Mouse (Mus musculus): Measurements from ENCODE around the gene Slfn2. TPM values are rescaled to one million over a fixed set of nuclear protein-coding genes. Genes with fewer than 3 reads are reported as not detected.

The Slfn2 gene
- polyA plus RNA-seq, 1 experiment from 2014 or later: 5.4 TPM

DNA sequence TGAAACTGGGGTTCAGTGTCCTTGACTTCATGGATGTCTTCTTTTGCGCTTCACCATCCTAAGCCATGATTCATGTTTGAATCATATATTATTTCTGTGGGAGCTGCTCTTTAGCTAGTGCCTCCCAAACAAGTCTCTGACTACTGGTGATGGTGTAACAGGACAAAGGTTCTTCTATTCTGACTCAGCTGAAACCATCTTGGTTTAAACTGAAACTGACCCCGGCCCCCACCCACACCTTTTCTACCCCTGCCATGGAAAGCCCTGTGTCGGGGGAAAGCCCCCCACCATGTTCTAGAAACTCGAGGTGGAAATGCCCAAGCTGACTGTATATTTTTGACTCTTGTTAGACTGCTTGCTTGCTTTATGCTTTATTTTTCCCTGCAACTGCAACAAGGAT is 21.0 kb upstream of the Slfn2 start:
- H3K27me3 ChIP-seq (replicated peaks; ENCODE audit: control insufficient read depth, insufficient read depth, low read length): no peaks in the 10 kb centered on the region
- no peak overlapping the region for H3K4me2 ChIP-seq (ENCODE audit: low read length)
- DNase-seq (ENCODE audit: low spot score) (no peak), ATAC-seq (replicated peaks; ENCODE audit: low FRiP score, low TSS enrichment, low read depth) (no peak)
- H3K27ac ChIP-seq (ENCODE audit: low read depth): no peak overlapping the region
- no peaks in the 10 kb centered on the region for H3K36me3 ChIP-seq (ENCODE audit: control insufficient read depth, insufficient read depth, low read length)
- H3K9ac ChIP-seq (ENCODE audit: low read length): no peak overlapping the region
- no peaks in the 10 kb centered on the region for H3K4me1 ChIP-seq (replicated peaks; ENCODE audit: control insufficient read depth, insufficient read depth, low read length)
- WGBS: 79% methylated on average over 4 of the region's 4 CpGs
- no peaks in the 10 kb centered on the region for H3K9me3 ChIP-seq (ENCODE audit: control insufficient read depth, low read length)
- H3K4me3 ChIP-seq (ENCODE audit: low read depth, low read length): no peak overlapping the region

DNA sequence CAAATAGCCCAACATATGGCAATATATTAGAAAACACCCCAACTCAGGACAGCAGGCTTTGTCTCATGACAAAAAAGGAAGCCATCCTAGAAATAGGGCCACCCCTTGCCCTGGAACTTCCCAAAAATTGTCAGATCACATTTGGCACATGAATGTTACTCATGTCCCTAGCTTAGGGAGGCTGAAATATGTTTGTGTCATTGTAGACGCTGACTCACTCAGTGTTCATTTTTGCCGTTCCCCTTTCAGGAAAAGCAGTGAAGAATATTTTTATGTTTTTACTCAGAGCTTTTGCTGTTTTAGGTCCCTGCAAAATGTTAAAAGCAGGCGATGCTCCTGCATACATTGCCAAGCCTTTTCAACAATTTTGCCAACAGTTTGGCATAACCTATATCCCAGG is 19.3 kb upstream of the Slfn2 start:
- no peak overlapping the region for H3K27ac ChIP-seq (ENCODE audit: low read depth)
- no peaks in the 10 kb centered on the region for H3K27me3 ChIP-seq (replicated peaks; ENCODE audit: control insufficient read depth, insufficient read depth, low read length)
- H3K36me3 ChIP-seq (ENCODE audit: control insufficient read depth, insufficient read depth, low read length): no peaks in the 10 kb centered on the region
- H3K4me3 ChIP-seq (ENCODE audit: low read depth, low read length): no peak overlapping the region
- no peak for DNase-seq (ENCODE audit: low spot score)
- no peak for ATAC-seq (replicated peaks; ENCODE audit: low FRiP score, low TSS enrichment, low read depth)
- no peak overlapping the region for H3K9ac ChIP-seq (ENCODE audit: low read length)
- H3K9me3 ChIP-seq (ENCODE audit: control insufficient read depth, low read length): no peaks in the 10 kb centered on the region
- no peak overlapping the region for H3K4me2 ChIP-seq (ENCODE audit: low read length)
- WGBS: 75% methylated on average over 3 of the region's 3 CpGs
- no peaks in the 10 kb centered on the region for H3K4me1 ChIP-seq (replicated peaks; ENCODE audit: control insufficient read depth, insufficient read depth, low read length)

DNA sequence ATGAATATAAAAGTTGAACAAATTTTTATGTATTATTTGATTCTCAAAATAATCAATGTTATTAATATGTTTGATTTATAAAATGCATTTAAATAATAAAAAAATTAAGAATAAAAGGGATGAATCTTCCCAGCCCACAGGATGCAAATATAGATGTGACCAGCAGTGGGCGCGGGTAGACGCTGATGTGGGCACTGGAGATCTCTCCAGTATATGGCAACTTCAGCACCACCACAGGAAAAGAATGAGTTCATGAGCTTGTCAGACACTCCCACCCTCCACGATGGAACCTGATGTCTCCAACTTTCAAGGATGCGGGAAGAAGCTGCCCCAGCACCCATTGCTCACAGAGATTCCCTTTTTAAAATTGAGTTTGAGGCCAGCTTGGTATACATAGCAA is 7.0 kb upstream of the Slfn2 start:
- ATAC-seq (replicated peaks; ENCODE audit: low FRiP score, low TSS enrichment, low read depth): 0 out of 2 replicates have a peak, but pooled peaks have one; percentile 50
- H3K27ac ChIP-seq (ENCODE audit: low read depth): no peak overlapping the region
- no peaks in the 10 kb centered on the region for H3K4me1 ChIP-seq (replicated peaks; ENCODE audit: control insufficient read depth, insufficient read depth, low read length)
- H3K9me3 ChIP-seq (ENCODE audit: control insufficient read depth, low read length): no peaks in the 10 kb centered on the region
- WGBS: 4% methylated on average over 5 of the region's 5 CpGs
- no peaks in the 10 kb centered on the region for H3K36me3 ChIP-seq (ENCODE audit: control insufficient read depth, insufficient read depth, low read length)
- H3K27me3 ChIP-seq (replicated peaks; ENCODE audit: control insufficient read depth, insufficient read depth, low read length): no peaks in the 10 kb centered on the region
- H3K4me2 ChIP-seq (ENCODE audit: low read length): no peak overlapping the region
- peak; percentile 83 for DNase-seq (ENCODE audit: low spot score)
- H3K9ac ChIP-seq (ENCODE audit: low read length): no peak overlapping the region
- H3K4me3 ChIP-seq (ENCODE audit: low read depth, low read length): no peak overlapping the region

DNA sequence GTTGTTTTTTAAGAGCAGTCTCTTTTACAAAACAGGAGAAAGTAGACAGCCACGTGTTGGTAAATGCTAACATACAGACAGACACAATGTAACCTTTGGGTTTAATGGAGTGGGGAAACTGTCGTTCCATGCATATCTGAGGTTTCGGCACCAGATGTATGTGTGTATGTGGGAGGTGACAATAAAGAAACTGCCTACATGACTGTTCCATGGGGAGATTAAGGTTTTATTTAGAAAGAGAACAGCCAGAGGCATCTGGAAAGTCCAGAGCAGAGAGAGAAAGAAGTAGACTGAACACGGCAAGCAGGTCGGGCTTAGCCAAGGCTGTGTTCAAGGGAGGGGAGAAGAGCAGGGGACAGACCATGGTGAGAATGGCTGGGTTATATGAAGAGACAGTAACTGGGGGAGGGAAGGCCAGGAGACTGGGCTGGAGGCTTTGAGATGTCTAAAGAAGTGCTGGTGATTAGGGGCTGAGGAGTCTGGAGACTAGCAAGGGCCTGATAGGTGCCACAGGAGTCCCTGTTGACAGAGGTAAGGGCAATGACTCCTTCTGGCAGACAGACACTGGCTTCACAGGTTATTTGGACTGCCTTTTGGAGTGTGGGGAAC is 4.4 kb upstream of the Slfn2 start:
- Histone ChIP-seq H3K9ac (ENCODE audit: low read length) (no peak overlapping the region), H3K4me3 (ENCODE audit: low read depth, low read length) (no peak overlapping the region), H3K27me3 (replicated peaks; ENCODE audit: control insufficient read depth, insufficient read depth, low read length) (no peaks in the 10 kb centered on the region), H3K4me2 (ENCODE audit: low read length) (no peak overlapping the region), H3K4me1 (replicated peaks; ENCODE audit: control insufficient read depth, insufficient read depth, low read length) (no peaks in the 10 kb centered on the region), H3K27ac (ENCODE audit: low read depth) (no peak overlapping the region), H3K36me3 (ENCODE audit: control insufficient read depth, insufficient read depth, low read length) (no peaks in the 10 kb centered on the region), H3K9me3 (ENCODE audit: control insufficient read depth, low read length) (no peaks in the 10 kb centered on the region)
- ATAC-seq (replicated peaks; ENCODE audit: low FRiP score, low TSS enrichment, low read depth) (no peak), DNase-seq (ENCODE audit: low spot score) (peak; percentile 34)
- WGBS: 65% methylated on average over 5 of the region's 5 CpGs

DNA sequence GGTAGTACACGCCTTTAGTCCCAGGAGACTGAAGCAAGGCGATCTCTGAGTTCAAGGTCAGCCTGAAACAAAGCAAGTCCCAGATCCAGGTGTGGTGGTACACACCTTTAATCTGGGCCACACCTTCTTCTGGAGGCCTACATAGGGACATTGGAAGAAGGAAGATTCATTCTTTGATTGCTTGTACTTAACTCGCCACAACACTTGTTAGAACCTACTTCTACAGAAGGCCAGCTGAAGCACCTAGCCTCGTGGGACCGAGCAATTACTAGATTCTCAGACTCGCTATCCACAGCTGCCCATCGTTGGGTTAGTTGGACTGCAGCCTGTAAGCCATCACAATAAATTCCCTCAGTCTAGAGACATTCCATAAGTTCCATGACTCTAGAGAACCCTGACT is 3.1 kb upstream of the Slfn2 start:
- Histone ChIP-seq H3K4me2 (ENCODE audit: low read length) (no peak overlapping the region), H3K4me3 (ENCODE audit: low read depth, low read length) (no peak overlapping the region), H3K27me3 (replicated peaks; ENCODE audit: control insufficient read depth, insufficient read depth, low read length) (no peaks in the 10 kb centered on the region), H3K4me1 (replicated peaks; ENCODE audit: control insufficient read depth, insufficient read depth, low read length) (no peaks in the 10 kb centered on the region), H3K9me3 (ENCODE audit: control insufficient read depth, low read length) (no peaks in the 10 kb centered on the region), H3K36me3 (ENCODE audit: control insufficient read depth, insufficient read depth, low read length) (no peaks in the 10 kb centered on the region), H3K9ac (ENCODE audit: low read length) (no peak overlapping the region), H3K27ac (ENCODE audit: low read depth) (no peak overlapping the region)
- 86% methylated on average over 7 of the region's 7 CpGs for WGBS
- DNase-seq (ENCODE audit: low spot score) (peak; percentile 18), ATAC-seq (replicated peaks; ENCODE audit: low FRiP score, low TSS enrichment, low read depth) (no peak)

DNA sequence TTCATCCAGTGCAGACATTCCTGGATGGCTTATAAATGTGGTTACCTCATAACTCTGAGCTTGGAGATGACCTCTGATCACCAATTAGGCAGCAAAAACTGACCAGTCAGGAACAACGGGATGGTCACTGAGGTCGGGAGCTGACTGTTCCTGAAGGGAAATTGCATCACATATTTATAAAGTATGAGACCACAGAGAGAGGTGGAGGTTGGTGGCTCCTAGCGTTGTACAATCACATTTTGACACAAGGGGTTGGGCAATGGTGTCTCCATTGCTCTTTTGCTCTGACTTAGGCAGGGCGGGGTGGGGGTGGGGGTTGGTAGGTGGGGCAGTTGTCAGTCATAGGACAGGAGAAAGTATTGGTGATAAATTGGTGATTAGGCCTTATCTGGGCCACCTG is 1.8 kb upstream of the Slfn2 start:
- Histone ChIP-seq H3K4me3 (ENCODE audit: low read depth, low read length) (no peak overlapping the region), H3K27ac (ENCODE audit: low read depth) (no peak overlapping the region), H3K4me1 (replicated peaks; ENCODE audit: control insufficient read depth, insufficient read depth, low read length) (no peaks in the 10 kb centered on the region), H3K4me2 (ENCODE audit: low read length) (no peak overlapping the region), H3K9me3 (ENCODE audit: control insufficient read depth, low read length) (no peaks in the 10 kb centered on the region), H3K9ac (ENCODE audit: low read length) (no peak overlapping the region), H3K27me3 (replicated peaks; ENCODE audit: control insufficient read depth, insufficient read depth, low read length) (no peaks in the 10 kb centered on the region), H3K36me3 (ENCODE audit: control insufficient read depth, insufficient read depth, low read length) (no peaks in the 10 kb centered on the region)
- 72% methylated on average over 4 of the region's 4 CpGs for WGBS
- no peak for DNase-seq (ENCODE audit: low spot score)
- no peak for ATAC-seq (replicated peaks; ENCODE audit: low FRiP score, low TSS enrichment, low read depth)

DNA sequence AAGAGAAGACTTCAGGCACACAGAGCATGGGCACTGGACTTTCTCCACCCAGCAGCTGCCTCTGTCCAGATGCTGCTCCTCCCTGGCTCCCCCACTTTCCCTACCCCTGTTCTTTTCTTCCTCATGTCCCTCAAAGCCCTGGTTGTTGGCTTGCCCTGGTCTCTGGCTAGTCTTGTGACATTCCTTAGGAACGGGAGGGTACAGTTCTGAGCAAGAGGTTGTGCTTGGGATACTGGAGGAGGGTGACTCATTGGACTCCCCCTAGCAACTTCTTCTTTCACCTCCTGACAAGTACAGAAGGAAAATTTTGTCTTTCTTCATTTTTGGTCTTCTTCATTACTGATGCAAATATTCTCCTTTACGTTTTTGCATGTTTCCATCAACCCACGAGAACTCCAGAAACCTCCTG is 967 bp upstream of the Slfn2 start:
- H3K27ac ChIP-seq (ENCODE audit: low read depth): no peak overlapping the region
- H3K4me3 ChIP-seq (ENCODE audit: low read depth, low read length): no peak overlapping the region
- 65% methylated on average over 3 of the region's 3 CpGs for WGBS
- no peak overlapping the region for H3K9ac ChIP-seq (ENCODE audit: low read length)
- ATAC-seq (replicated peaks; ENCODE audit: low FRiP score, low TSS enrichment, low read depth) (no peak), DNase-seq (ENCODE audit: low spot score) (peak; percentile 41)
- no peaks in the 10 kb centered on the region for H3K4me1 ChIP-seq (replicated peaks; ENCODE audit: control insufficient read depth, insufficient read depth, low read length)
- H3K36me3 ChIP-seq (ENCODE audit: control insufficient read depth, insufficient read depth, low read length): no peaks in the 10 kb centered on the region
- H3K9me3 ChIP-seq (ENCODE audit: control insufficient read depth, low read length): no peaks in the 10 kb centered on the region
- no peak overlapping the region for H3K4me2 ChIP-seq (ENCODE audit: low read length)
- no peaks in the 10 kb centered on the region for H3K27me3 ChIP-seq (replicated peaks; ENCODE audit: control insufficient read depth, insufficient read depth, low read length)

DNA sequence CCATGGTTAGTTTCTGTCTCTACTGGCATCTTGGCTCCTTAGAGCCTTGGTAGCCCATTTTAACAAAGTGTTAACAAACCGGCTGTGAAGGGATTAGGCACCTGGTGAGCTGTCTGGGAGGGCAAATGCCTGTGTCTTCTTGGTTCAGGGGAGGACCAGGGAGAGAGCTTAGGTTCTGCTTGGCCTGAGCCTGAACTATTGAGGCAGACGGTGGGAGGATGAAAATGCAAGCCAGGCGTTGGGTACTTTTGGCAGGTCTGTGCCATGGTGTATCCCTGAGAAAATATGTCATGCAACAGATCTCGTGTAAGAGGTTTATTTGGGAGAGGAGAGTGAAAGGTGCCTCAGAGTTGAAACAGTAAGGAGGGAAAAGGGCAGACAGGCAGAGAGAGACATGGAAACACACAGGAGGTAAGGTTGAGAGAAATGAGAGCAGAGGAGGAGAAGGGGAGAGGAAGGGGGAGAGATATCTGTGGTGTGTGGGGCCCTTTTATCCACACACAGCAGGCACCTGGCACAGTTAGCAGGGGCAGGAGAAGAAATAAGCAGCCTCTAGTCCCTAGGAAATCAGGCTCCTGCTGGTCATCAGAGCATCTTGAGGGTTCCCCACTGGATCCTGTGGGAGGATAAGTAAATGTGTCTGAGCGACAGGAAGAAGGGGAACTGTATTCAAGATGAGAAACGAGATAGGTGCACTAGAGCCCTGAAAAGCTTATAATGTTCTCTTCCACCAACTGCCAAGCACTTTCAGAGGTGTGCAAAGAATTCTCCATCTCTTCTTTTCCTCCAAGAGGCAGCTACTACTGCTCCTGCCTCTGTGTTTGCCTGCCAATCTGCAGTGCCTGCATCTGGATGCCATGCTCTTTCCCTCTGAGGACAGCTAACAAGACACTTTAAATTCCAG is 781 bp downstream of the Slfn2 start:
- no peaks in the 10 kb centered on the region for H3K4me1 ChIP-seq (replicated peaks; ENCODE audit: control insufficient read depth, insufficient read depth, low read length)
- no peak overlapping the region for H3K9ac ChIP-seq (ENCODE audit: low read length)
- no peaks in the 10 kb centered on the region for H3K36me3 ChIP-seq (ENCODE audit: control insufficient read depth, insufficient read depth, low read length)
- no peaks in the 10 kb centered on the region for H3K27me3 ChIP-seq (replicated peaks; ENCODE audit: control insufficient read depth, insufficient read depth, low read length)
- DNase-seq (ENCODE audit: low spot score): peak; percentile 38
- no peak overlapping the region for H3K4me3 ChIP-seq (ENCODE audit: low read depth, low read length)
- H3K9me3 ChIP-seq (ENCODE audit: control insufficient read depth, low read length): no peaks in the 10 kb centered on the region
- ATAC-seq (replicated peaks; ENCODE audit: low FRiP score, low TSS enrichment, low read depth): no peak
- no peak overlapping the region for H3K27ac ChIP-seq (ENCODE audit: low read depth)
- 21% methylated on average over 6 of the region's 6 CpGs for WGBS
- no peak overlapping the region for H3K4me2 ChIP-seq (ENCODE audit: low read length)
